Mouse (Mus musculus): ENCODE measurements at regions not wholly inside any gene's neighbourhood (a gene's known extent, or its start where the extent isn't known, plus 50 kb on each side); places are given as distances from the start of the nearest gene placed in this dataset.

DNA sequence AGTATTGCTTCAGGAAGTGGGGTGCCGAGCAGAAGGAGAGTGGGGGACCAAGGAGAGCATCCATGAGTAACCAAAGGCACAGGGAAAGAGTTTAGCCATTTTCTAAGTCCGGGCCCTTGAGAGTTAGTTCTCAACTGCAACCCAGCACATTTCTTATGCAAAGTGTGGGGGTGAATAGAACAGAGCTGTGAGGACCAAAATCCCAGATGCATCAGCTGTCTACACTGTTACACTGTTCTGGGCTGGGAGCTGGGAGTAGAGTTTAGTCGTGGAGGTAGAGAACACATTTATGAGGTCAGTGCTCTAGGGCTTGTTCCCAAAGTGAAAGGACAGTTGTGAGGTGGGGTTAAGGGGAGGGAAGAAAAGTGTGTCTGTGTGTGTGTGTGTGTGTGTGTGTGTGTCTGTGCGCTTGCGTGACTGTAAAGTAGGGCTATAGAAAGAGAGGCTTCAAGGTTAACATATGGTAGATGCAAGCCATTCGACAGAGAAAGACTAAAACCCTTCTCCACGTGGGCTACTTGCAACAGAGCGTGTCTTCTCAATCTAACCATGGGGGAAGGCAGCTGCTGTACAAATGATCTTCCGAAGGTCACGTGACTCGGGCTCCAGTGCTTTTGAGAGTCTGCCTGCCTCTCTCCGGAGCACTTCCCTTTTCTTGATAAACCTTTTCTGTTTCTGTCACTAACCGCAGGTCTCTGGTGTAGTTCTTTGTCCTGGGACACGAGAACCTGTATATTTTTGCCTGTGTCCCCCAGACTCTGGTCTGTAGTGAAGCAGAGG is 104.5 kb upstream of the Zfp217 start:
- dilution Hi-C loops (cut with MboI; ENCODE audit: extremely low pct_ligation_motif_present, extremely low pct_unique_long_range_greater_than_20kb, low sequenced_read_pairs): no loop called here
- H3K9ac ChIP-seq (ENCODE audit: insufficient read depth, low read depth): peak overlapping the region; percentile 38
- DNase-seq (ENCODE audit: extremely low read depth): peak; percentile 99
- in situ Hi-C loops (cut with MboI; ENCODE audit: low pct_ligation_motif_present, low pct_unique_long_range_greater_than_20kb, low sequenced_read_pairs): loop anchor here (5.0 to 25.0 kb wide), 2 partner anchors 90 to 260 kb away; no protein-coding TSS in a partner anchor
- peak overlapping the region; percentile 95 for H3K27ac ChIP-seq (ENCODE audit: insufficient read depth, low read depth)
- H3K4me3 ChIP-seq (replicated peaks in 1 of 3; ENCODE audit: low read depth in 2 of 3, low read length in 2 of 3, poor library complexity in 1 of 3): peak overlapping the region in 2 of 3 experiments; percentile 23 to 36
- H3K4me1 ChIP-seq (ENCODE audit: control insufficient read depth in 1 of 2, insufficient read depth in 2 of 2): peaks cover 18 to 42% of the 10 kb centered on the region in 2 experiments
- peaks cover 4% of the 10 kb centered on the region for H3K9me3 ChIP-seq (replicated peaks; ENCODE audit: low read length)
- TF ChIP-seq ZC3H11A (IDR thresholded peaks at IDR 0.05; ENCODE audit: low read depth, low read length): no peak
- peak; percentile 99 for TF ChIP-seq MYC (IDR thresholded peaks at IDR 0.05; ENCODE audit: low read depth, low read length)
- TF ChIP-seq CTCF (conservative IDR thresholded peaks at IDR 0.05 in 1 of 2, IDR thresholded peaks at IDR 0.05 in 1 of 2; ENCODE audit: low read depth in 2 of 2, low read length in 2 of 2): no peak
- TF ChIP-seq NRF1 (IDR thresholded peaks at IDR 0.05; ENCODE audit: low read depth, low read length): peak; percentile 61
- TF ChIP-seq CHD2 (IDR thresholded peaks at IDR 0.05; ENCODE audit: low read length): peak; percentile 82
- no peak for TF ChIP-seq PAX5 (IDR thresholded peaks at IDR 0.05; ENCODE audit: low read length)
- peak; percentile 86 for TF ChIP-seq MEF2A (IDR thresholded peaks at IDR 0.05; ENCODE audit: borderline replicate concordance, low read depth, low read length)
- peak; percentile 75; the same call in 1 of the 2 replicates for TF ChIP-seq TCF12 (IDR thresholded peaks at IDR 0.05; ENCODE audit: low read depth, low read length)
- TF ChIP-seq POLR2AphosphoS2 (IDR thresholded peaks at IDR 0.05; ENCODE audit: low read depth, low read length): no peak
- TF ChIP-seq MAFK (IDR thresholded peaks at IDR 0.05; ENCODE audit: insufficient replicate concordance, low read length): peak; percentile 65
- TF ChIP-seq MXI1 (IDR thresholded peaks at IDR 0.05; ENCODE audit: low read depth, low read length): peak; percentile 94
- peak; percentile 99 for TF ChIP-seq BHLHE40 (IDR thresholded peaks at IDR 0.05; ENCODE audit: low read depth, low read length)
- TF ChIP-seq POLR2A (IDR thresholded peaks at IDR 0.05; ENCODE audit: low read depth, low read length): peak; percentile 60
- TF ChIP-seq IRF4 (IDR thresholded peaks at IDR 0.05; ENCODE audit: low read depth, low read length): peak; percentile 93
- peak; percentile 98 for TF ChIP-seq USF1 (IDR thresholded peaks at IDR 0.05; ENCODE audit: low read depth, low read length)
- TF ChIP-seq E2F4 (IDR thresholded peaks at IDR 0.05; ENCODE audit: insufficient replicate concordance, low read depth, low read length): no peak
- no peak for TF ChIP-seq ZKSCAN1 (IDR thresholded peaks at IDR 0.05; ENCODE audit: borderline replicate concordance, low read depth, low read length)
- peak; percentile 47; the same call in 1 of the 2 replicates for TF ChIP-seq HCFC1 (IDR thresholded peaks at IDR 0.05; ENCODE audit: low read depth, low read length)
- peak; percentile 100 for TF ChIP-seq MAX (IDR thresholded peaks at IDR 0.05; ENCODE audit: low read length)
- peak; percentile 88 for TF ChIP-seq ETS1 (conservative IDR thresholded peaks at IDR 0.05; ENCODE audit: low read depth, low read length)
- TF ChIP-seq SMC3 (IDR thresholded peaks at IDR 0.05; ENCODE audit: low read depth, low read length): no peak; the same call in 1 of the 2 replicates
- no peak for TF ChIP-seq ZMIZ1 (IDR thresholded peaks at IDR 0.05; ENCODE audit: low read depth, low read length)
- no peak for TF ChIP-seq GABPA (IDR thresholded peaks at IDR 0.05; ENCODE audit: insufficient replicate concordance, low read depth, low read length)
- peak; percentile 47; the same call in 1 of the 2 replicates for TF ChIP-seq ZNF384 (IDR thresholded peaks at IDR 0.05; ENCODE audit: low read depth, low read length)
- TF ChIP-seq JUN (IDR thresholded peaks at IDR 0.05; ENCODE audit: insufficient read depth, low read depth, low read length): peak; percentile 16; the same call in 1 of the 2 replicates
- TF ChIP-seq NELFE (IDR thresholded peaks at IDR 0.05; ENCODE audit: low read depth, low read length): peak; percentile 68
- TF ChIP-seq JUND (conservative IDR thresholded peaks at IDR 0.05; ENCODE audit: low read depth, low read length): peak; percentile 66; the same call in 1 of the 2 replicates
- peak; percentile 64 for TF ChIP-seq ELF1 (IDR thresholded peaks at IDR 0.05; ENCODE audit: low read depth, low read length)
- peak; percentile 99 for TF ChIP-seq USF2 (conservative IDR thresholded peaks at IDR 0.05; ENCODE audit: low read depth, low read length)
- TF ChIP-seq SIN3A (IDR thresholded peaks at IDR 0.05; ENCODE audit: low read length): peak; percentile 86
- peak; percentile 81; the same call in 1 of the 2 replicates for TF ChIP-seq MAZ (IDR thresholded peaks at IDR 0.05; ENCODE audit: low read depth, low read length)
- no peak for TF ChIP-seq UBTF (IDR thresholded peaks at IDR 0.05; ENCODE audit: low read depth, low read length)
- peak; percentile 85 for TF ChIP-seq TBP (conservative IDR thresholded peaks at IDR 0.05; ENCODE audit: low read depth, low read length)
- peak; percentile 96 for TF ChIP-seq EP300 (IDR thresholded peaks at IDR 0.05; ENCODE audit: low read length)
- 0 out of 2 replicates have a peak, but pooled peaks have one; percentile 37 for TF ChIP-seq KAT2A (IDR thresholded peaks at IDR 0.05; ENCODE audit: insufficient replicate concordance, low read length)
- no peak for TF ChIP-seq CHD1 (IDR thresholded peaks at IDR 0.05; ENCODE audit: low read depth, low read length)
- TF ChIP-seq RCOR1 (conservative IDR thresholded peaks at IDR 0.05; ENCODE audit: low read depth, low read length): peak; percentile 93; the same call in 1 of the 2 replicates
- no peak; the same call in 1 of the 2 replicates for TF ChIP-seq RAD21 (IDR thresholded peaks at IDR 0.05; ENCODE audit: low read depth, low read length)
- H3K36me3 ChIP-seq (replicated peaks in 1 of 2; ENCODE audit: control insufficient read depth in 1 of 2, insufficient read depth in 1 of 2, low read length in 1 of 2): peaks cover 0 to 3% of the 10 kb centered on the region in 2 experiments
- H3K4me2 ChIP-seq (ENCODE audit: insufficient read depth, low read depth, poor library complexity, severe bottlenecking): peak overlapping the region; percentile 57
- no peaks in the 10 kb centered on the region for H3K79me2 ChIP-seq (replicated peaks; ENCODE audit: control insufficient read depth, extremely low read depth, insufficient read depth, poor library complexity, severe bottlenecking)
- H3K27me3 ChIP-seq (replicated peaks): no peaks in the 10 kb centered on the region
